Mouse (Mus musculus): ENCODE results near the gene Gtf2a1l. TPM values are rescaled to one million over a fixed set of nuclear protein-coding genes. Genes with fewer than 3 reads are reported as not detected.
A peak's percentile ranks its signal among the peaks of the same experiment; 100 is the strongest.

Gtf2a1l gene
- polyA plus RNA-seq, 1 experiment from 2014 or later = not detected

DNA sequence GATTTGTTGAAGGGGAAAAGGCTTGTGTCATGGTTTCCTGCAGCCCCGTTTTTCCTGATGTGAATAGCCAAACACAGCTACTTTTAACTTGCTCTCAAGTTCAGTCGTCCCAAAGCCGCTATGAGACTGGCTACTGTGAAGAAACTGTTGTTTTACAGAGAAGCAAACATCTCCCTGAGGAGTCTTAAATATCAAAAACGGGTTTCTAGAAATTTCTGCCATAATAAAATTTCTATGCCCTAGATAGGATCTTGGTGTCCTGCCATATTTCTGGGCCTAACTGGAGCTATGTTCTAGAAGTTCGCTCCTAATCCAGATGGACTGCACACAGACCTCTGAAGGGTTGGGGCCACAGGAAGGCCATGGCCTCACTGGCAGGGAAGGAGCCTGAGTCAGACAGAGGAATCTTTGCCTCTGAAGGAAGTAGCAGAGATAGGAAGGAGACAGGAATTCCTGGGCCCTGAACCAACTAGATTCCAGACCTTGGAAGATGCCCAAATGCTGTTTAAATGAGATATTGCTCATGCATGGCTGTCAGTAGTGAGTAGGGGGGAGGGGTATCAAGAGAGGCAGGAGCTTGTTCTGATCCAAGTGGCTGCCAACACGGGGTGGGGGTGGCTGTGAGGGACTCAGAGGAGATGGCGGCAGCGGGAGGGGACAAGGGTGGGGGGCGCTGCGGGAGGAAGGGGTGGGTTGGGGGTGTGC lies 39.6 kb upstream of the Gtf2a1l start:
- H3K4me1 ChIP-seq (ENCODE audit: control insufficient read depth, insufficient read depth, low read length) = peaks cover 61% of the 10 kb centered on the region
- no peaks in the 10 kb centered on the region for H3K36me3 ChIP-seq (ENCODE audit: control insufficient read depth, insufficient read depth, low read length)
- H3K4me2 ChIP-seq (replicated peaks; ENCODE audit: low read depth, low read length) = peak overlapping the region; percentile 15
- no peak overlapping the region; the same call in 1 of the 2 replicates for H3K9ac ChIP-seq (ENCODE audit: low read depth, low read length)
- WGBS = 29% methylated on average over 8 of the region's 10 CpGs
- H3K27ac ChIP-seq (ENCODE audit: low read depth, low read length) = peak overlapping the region; percentile 92
- H3K27me3 ChIP-seq (ENCODE audit: control insufficient read depth, insufficient read depth, low read length) = no peaks in the 10 kb centered on the region
- H3K9me3 ChIP-seq (ENCODE audit: control insufficient read depth, low read length) = no peaks in the 10 kb centered on the region
- no peak overlapping the region for H3K4me3 ChIP-seq (ENCODE audit: low read length)
- ATAC-seq (ENCODE audit: low FRiP score, low TSS enrichment) = peak; percentile 71

GRCm38 (mm10) chr17:88629381-88629759 lies 39.1 kb upstream of the Gtf2a1l start:
- no peaks in the 10 kb centered on the region for H3K36me3 ChIP-seq (ENCODE audit: control insufficient read depth, insufficient read depth, low read length)
- 20% methylated on average over 4 of the region's 4 CpGs for WGBS
- peaks cover 61% of the 10 kb centered on the region for H3K4me1 ChIP-seq (ENCODE audit: control insufficient read depth, insufficient read depth, low read length)
- peak; percentile 33 for ATAC-seq (ENCODE audit: low FRiP score, low TSS enrichment)
- no peak overlapping the region; the same call in 1 of the 2 replicates for H3K9ac ChIP-seq (ENCODE audit: low read depth, low read length)
- peak overlapping the region; percentile 15 for H3K4me2 ChIP-seq (replicated peaks; ENCODE audit: low read depth, low read length)
- H3K27ac ChIP-seq (ENCODE audit: low read depth, low read length) = peak overlapping the region; percentile 92
- no peaks in the 10 kb centered on the region for H3K27me3 ChIP-seq (ENCODE audit: control insufficient read depth, insufficient read depth, low read length)
- H3K9me3 ChIP-seq (ENCODE audit: control insufficient read depth, low read length) = no peaks in the 10 kb centered on the region
- no peak overlapping the region for H3K4me3 ChIP-seq (ENCODE audit: low read length)

- peaks cover 61% of the 10 kb centered on the region for H3K4me1 ChIP-seq (ENCODE audit: control insufficient read depth, insufficient read depth, low read length)
- H3K27me3 ChIP-seq (ENCODE audit: control insufficient read depth, insufficient read depth, low read length) = no peaks in the 10 kb centered on the region
- H3K9me3 ChIP-seq (ENCODE audit: control insufficient read depth, low read length) = no peaks in the 10 kb centered on the region
- H3K36me3 ChIP-seq (ENCODE audit: control insufficient read depth, insufficient read depth, low read length) = no peaks in the 10 kb centered on the region
- H3K4me3 ChIP-seq (ENCODE audit: low read length) = no peak overlapping the region
- peak overlapping the region; percentile 92 for H3K27ac ChIP-seq (ENCODE audit: low read depth, low read length)
- peak overlapping the region; percentile 23; the same call in 1 of the 2 replicates for H3K9ac ChIP-seq (ENCODE audit: low read depth, low read length)
- ATAC-seq (ENCODE audit: low FRiP score, low TSS enrichment) = no peak; the same call in 1 of the 2 replicates
- 38% methylated on average over 11 of the region's 11 CpGs for WGBS
- peak overlapping the region; percentile 22; the same call in 1 of the 2 replicates for H3K4me2 ChIP-seq (replicated peaks; ENCODE audit: low read depth, low read length)
These were observed 38.4 kb upstream of the Gtf2a1l start for GRCm38 (mm10) chr17:88629931-88630553.

- 72% methylated on average over 3 of the region's 3 CpGs for WGBS
- Histone ChIP-seq H3K27me3 (ENCODE audit: control insufficient read depth, insufficient read depth, low read length) (no peaks in the 10 kb centered on the region), H3K27ac (ENCODE audit: low read depth, low read length) (peak overlapping the region; percentile 92), H3K4me3 (ENCODE audit: low read length) (no peak overlapping the region), H3K4me1 (ENCODE audit: control insufficient read depth, insufficient read depth, low read length) (peaks cover 56% of the 10 kb centered on the region), H3K4me2 (replicated peaks; ENCODE audit: low read depth, low read length) (no peak overlapping the region; the same call in 1 of the 2 replicates), H3K36me3 (ENCODE audit: control insufficient read depth, insufficient read depth, low read length) (peaks cover 3% of the 10 kb centered on the region; the same call in 1 of the 2 replicates), H3K9ac (ENCODE audit: low read depth, low read length) (no peak overlapping the region), H3K9me3 (ENCODE audit: control insufficient read depth, low read length) (no peaks in the 10 kb centered on the region)
- ATAC-seq (ENCODE audit: low FRiP score, low TSS enrichment) = no peak
These were observed 37.9 kb upstream of the Gtf2a1l start for GRCm38 (mm10) chr17:88630554-88630948.

DNA sequence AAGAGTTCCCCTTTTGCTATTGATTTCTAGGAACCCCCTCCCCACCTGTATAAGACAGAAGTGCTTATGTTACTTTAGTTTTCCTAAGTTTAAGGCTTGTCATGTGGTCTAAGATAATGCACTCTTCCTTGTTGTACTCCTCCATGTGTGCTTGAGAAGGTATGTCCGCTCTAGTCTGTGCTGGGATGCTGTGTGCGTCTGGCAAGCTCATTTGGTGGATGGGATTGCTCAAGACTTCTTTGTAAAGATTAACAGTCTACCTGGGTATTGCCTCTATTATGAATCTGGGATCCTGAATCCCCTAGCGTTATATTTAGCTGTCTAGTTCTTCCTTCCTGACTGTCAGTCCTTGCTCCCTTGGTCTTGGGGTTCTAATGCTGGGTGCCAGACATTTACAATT lies 35.8 kb upstream of the Gtf2a1l start:
- Histone ChIP-seq H3K36me3 (ENCODE audit: control insufficient read depth, insufficient read depth, low read length) (peaks cover 13% of the 10 kb centered on the region; the same call in 1 of the 2 replicates), H3K4me1 (ENCODE audit: control insufficient read depth, insufficient read depth, low read length) (peaks cover 36% of the 10 kb centered on the region), H3K27me3 (ENCODE audit: control insufficient read depth, insufficient read depth, low read length) (no peaks in the 10 kb centered on the region), H3K9me3 (ENCODE audit: control insufficient read depth, low read length) (no peaks in the 10 kb centered on the region), H3K27ac (ENCODE audit: low read depth, low read length) (no peak overlapping the region), H3K4me3 (ENCODE audit: low read length) (no peak overlapping the region), H3K9ac (ENCODE audit: low read depth, low read length) (no peak overlapping the region), H3K4me2 (replicated peaks; ENCODE audit: low read depth, low read length) (no peak overlapping the region)
- no peak for ATAC-seq (ENCODE audit: low FRiP score, low TSS enrichment)
- 85% methylated on average over 3 of the region's 3 CpGs for WGBS

GRCm38 (mm10) chr17:88636076-88636475 lies 32.4 kb upstream of the Gtf2a1l start:
- Histone ChIP-seq H3K4me2 (replicated peaks; ENCODE audit: low read depth, low read length) (no peak overlapping the region), H3K27me3 (ENCODE audit: control insufficient read depth, insufficient read depth, low read length) (no peaks in the 10 kb centered on the region), H3K27ac (ENCODE audit: low read depth, low read length) (no peak overlapping the region), H3K4me3 (ENCODE audit: low read length) (no peak overlapping the region), H3K36me3 (ENCODE audit: control insufficient read depth, insufficient read depth, low read length) (peaks cover 13% of the 10 kb centered on the region; the same call in 1 of the 2 replicates), H3K9me3 (ENCODE audit: control insufficient read depth, low read length) (no peaks in the 10 kb centered on the region), H3K9ac (ENCODE audit: low read depth, low read length) (no peak overlapping the region), H3K4me1 (ENCODE audit: control insufficient read depth, insufficient read depth, low read length) (peaks cover 11% of the 10 kb centered on the region; the same call in 1 of the 2 replicates)
- ATAC-seq (ENCODE audit: low FRiP score, low TSS enrichment) = no peak
- 76% methylated on average over 14 of the region's 14 CpGs for WGBS

- ATAC-seq (ENCODE audit: low FRiP score, low TSS enrichment) = no peak
These were observed 31.9 kb upstream of the Gtf2a1l start for GRCm38 (mm10) chr17:88636587-88636986.

DNA sequence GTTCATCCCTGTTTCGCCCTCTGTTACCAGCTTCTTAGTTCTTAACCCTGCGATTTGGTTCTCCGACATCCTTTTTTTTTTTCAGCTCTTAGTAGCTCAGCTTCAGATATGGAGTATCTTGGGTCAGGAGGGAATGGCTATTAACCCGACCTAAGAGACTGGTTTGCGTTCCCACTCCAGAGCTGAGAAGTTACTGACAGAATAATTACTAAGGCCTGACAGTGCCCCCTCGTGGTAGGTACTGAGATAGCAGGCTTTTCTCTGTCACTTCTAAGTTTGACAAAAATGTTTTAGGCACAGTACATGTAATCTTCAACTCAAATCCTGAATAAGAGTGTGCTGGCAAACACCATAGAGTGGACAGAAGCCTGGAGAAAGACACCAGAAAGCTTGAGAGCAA lies 27.4 kb upstream of the Gtf2a1l start:
- WGBS = 26% methylated on average over 6 of the region's 6 CpGs
- H3K4me1 ChIP-seq (ENCODE audit: control insufficient read depth, insufficient read depth, low read length) = no peaks in the 10 kb centered on the region
- no peak overlapping the region for H3K4me3 ChIP-seq (ENCODE audit: low read length)
- no peak overlapping the region for H3K4me2 ChIP-seq (replicated peaks; ENCODE audit: low read depth, low read length)
- H3K9me3 ChIP-seq (ENCODE audit: control insufficient read depth, low read length) = no peaks in the 10 kb centered on the region
- H3K27me3 ChIP-seq (ENCODE audit: control insufficient read depth, insufficient read depth, low read length) = no peaks in the 10 kb centered on the region
- peaks cover 10% of the 10 kb centered on the region; the same call in 1 of the 2 replicates for H3K36me3 ChIP-seq (ENCODE audit: control insufficient read depth, insufficient read depth, low read length)
- H3K27ac ChIP-seq (ENCODE audit: low read depth, low read length) = no peak overlapping the region
- no peak for ATAC-seq (ENCODE audit: low FRiP score, low TSS enrichment)
- no peak overlapping the region for H3K9ac ChIP-seq (ENCODE audit: low read depth, low read length)

More at GRCm38 (mm10) chr17:88636587-88636986, 31.9 kb upstream of the Gtf2a1l start:
- no peaks in the 10 kb centered on the region for H3K27me3 ChIP-seq (ENCODE audit: control insufficient read depth, insufficient read depth, low read length)
- H3K4me2 ChIP-seq (replicated peaks; ENCODE audit: low read depth, low read length) = no peak overlapping the region
- 36% methylated on average over 12 of the region's 12 CpGs for WGBS
- no peak overlapping the region for H3K27ac ChIP-seq (ENCODE audit: low read depth, low read length)
- peaks cover 6% of the 10 kb centered on the region; the same call in 1 of the 2 replicates for H3K4me1 ChIP-seq (ENCODE audit: control insufficient read depth, insufficient read depth, low read length)
- H3K9ac ChIP-seq (ENCODE audit: low read depth, low read length) = no peak overlapping the region
- no peak overlapping the region for H3K4me3 ChIP-seq (ENCODE audit: low read length)
- no peaks in the 10 kb centered on the region for H3K9me3 ChIP-seq (ENCODE audit: control insufficient read depth, low read length)
- H3K36me3 ChIP-seq (ENCODE audit: control insufficient read depth, insufficient read depth, low read length) = peaks cover 13% of the 10 kb centered on the region; the same call in 1 of the 2 replicates

DNA sequence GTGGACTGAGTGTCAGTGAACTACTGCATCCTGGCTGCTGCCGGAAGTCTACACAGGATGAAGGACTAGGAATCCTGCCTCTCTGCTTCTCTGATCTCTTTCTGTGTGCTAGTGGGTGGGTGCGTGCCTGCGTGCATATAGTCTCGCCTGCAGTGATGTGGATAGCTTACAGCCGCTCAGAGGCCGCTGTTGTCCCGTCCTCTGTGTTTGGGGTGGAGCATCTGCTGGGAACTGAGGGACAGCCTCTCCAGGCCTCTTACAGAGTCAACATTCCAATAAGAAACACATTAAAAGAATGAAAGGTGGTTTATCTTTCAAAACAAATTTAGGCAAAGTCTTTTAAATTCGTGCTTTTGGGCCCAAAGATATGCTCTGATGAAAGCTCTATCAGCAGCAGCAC lies 26.6 kb upstream of the Gtf2a1l start:
- no peak for ATAC-seq (ENCODE audit: low FRiP score, low TSS enrichment)
- H3K4me2 ChIP-seq (replicated peaks; ENCODE audit: low read depth, low read length) = no peak overlapping the region

More for the DNA sequence above, 26.6 kb upstream of the Gtf2a1l start:
- Histone ChIP-seq H3K36me3 (ENCODE audit: control insufficient read depth, insufficient read depth, low read length) (peaks cover 11% of the 10 kb centered on the region; the same call in 1 of the 2 replicates), H3K4me3 (ENCODE audit: low read length) (no peak overlapping the region), H3K4me1 (ENCODE audit: control insufficient read depth, insufficient read depth, low read length) (no peaks in the 10 kb centered on the region), H3K9me3 (ENCODE audit: control insufficient read depth, low read length) (no peaks in the 10 kb centered on the region), H3K9ac (ENCODE audit: low read depth, low read length) (no peak overlapping the region), H3K27ac (ENCODE audit: low read depth, low read length) (no peak overlapping the region), H3K27me3 (ENCODE audit: control insufficient read depth, insufficient read depth, low read length) (no peaks in the 10 kb centered on the region)
- WGBS = 90% methylated on average over 8 of the region's 8 CpGs
